Mouse (Mus musculus) cerebellum, adult 9-10 months (tissue): Measurements from ENCODE around the gene Rere.

Experiments used
- DNase-seq: peaks from one replicate; pipeline ENCODE4 v3.0.0; 2022

Gene Rere

GRCm38 (mm10) chr4:150441931-150442330, 160.5 kb downstream of the Rere start:
- DNase-seq: no peak

- peak; percentile 65 for DNase-seq
These were observed 162.6 kb downstream of the Rere start for GRCm38 (mm10) chr4:150444068-150444467.

- peak; percentile 39 for DNase-seq
These were observed 165.2 kb downstream of the Rere start for GRCm38 (mm10) chr4:150446617-150447016.

- DNase-seq: no peak
These were observed 166.1 kb downstream of the Rere start for GRCm38 (mm10) chr4:150447517-150447916.

GRCm38 (mm10) chr4:150448433-150448832, 167.0 kb downstream of the Rere start:
- no peak for DNase-seq

GRCm38 (mm10) chr4:150450081-150450691, 168.7 kb downstream of the Rere start:
- DNase-seq: no peak

GRCm38 (mm10) chr4:150452155-150452847, 170.9 kb downstream of the Rere start:
- no peak for DNase-seq

- DNase-seq: no peak
These were observed 173.3 kb downstream of the Rere start for GRCm38 (mm10) chr4:150454571-150455306.

GRCm38 (mm10) chr4:150455750-150456149, 174.3 kb downstream of the Rere start:
- no peak for DNase-seq

GRCm38 (mm10) chr4:150456452-150456851, 175.0 kb downstream of the Rere start:
- no peak for DNase-seq

- no peak for DNase-seq
These were observed 175.4 kb downstream of the Rere start for GRCm38 (mm10) chr4:150456886-150457285.

GRCm38 (mm10) chr4:150457353-150457752, 175.9 kb downstream of the Rere start:
- no peak for DNase-seq

GRCm38 (mm10) chr4:150457771-150458170, 176.3 kb downstream of the Rere start:
- DNase-seq: no peak

GRCm38 (mm10) chr4:150459022-150459794, 177.8 kb downstream of the Rere start:
- no peak for DNase-seq

GRCm38 (mm10) chr4:150460451-150460850, 179.0 kb downstream of the Rere start:
- no peak for DNase-seq

- DNase-seq: no peak
These were observed 179.6 kb downstream of the Rere start for GRCm38 (mm10) chr4:150461011-150461410.

- no peak for DNase-seq
These were observed 180.2 kb downstream of the Rere start for GRCm38 (mm10) chr4:150461427-150462189.

GRCm38 (mm10) chr4:150462367-150462766, 180.9 kb downstream of the Rere start:
- DNase-seq: peak; percentile 58

GRCm38 (mm10) chr4:150465759-150466158, 184.3 kb downstream of the Rere start:
- DNase-seq: peak; percentile 87

- no peak for DNase-seq
These were observed 187.8 kb downstream of the Rere start for GRCm38 (mm10) chr4:150469274-150469673.

- DNase-seq: no peak
These were observed 189.4 kb downstream of the Rere start for GRCm38 (mm10) chr4:150470674-150471328.
